Mouse (Mus musculus): ENCODE results near the gene Mas1. TPM values are rescaled to one million over a fixed set of nuclear protein-coding genes. Genes with fewer than 3 reads are reported as not detected.

The Mas1 gene
- polyA plus RNA-seq, 1 experiment = not detected

DNA sequence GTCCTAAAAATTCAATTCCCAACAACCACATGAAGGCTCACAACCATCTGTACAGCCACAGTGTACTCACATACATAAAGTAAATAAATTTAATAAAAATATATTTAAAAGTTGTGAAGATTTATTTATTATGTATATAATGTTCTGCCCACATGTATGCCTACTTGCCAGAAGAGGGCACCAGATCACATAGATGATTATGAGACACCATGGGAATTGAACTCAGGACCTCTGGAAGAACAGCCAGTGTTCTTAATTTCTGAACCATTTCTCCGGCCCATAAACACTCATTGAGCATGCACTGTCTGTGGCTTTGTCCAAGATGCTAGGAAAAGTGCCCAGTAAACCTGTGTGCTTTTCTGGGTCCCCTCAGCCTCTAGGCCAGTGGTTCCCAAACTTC, 13.3 kb upstream of the Mas1 start:
- Histone ChIP-seq H3K4me3 (ENCODE audit: insufficient read depth, low read depth, low read length) (no peak overlapping the region), H3K27ac (ENCODE audit: insufficient read depth, low read depth, low read length) (no peak overlapping the region), H3K4me1 (ENCODE audit: control insufficient read depth, insufficient read depth, low read length) (peaks cover 4% of the 10 kb centered on the region)
- TF ChIP-seq CTCF (IDR thresholded peaks at IDR 0.05; ENCODE audit: insufficient read depth, low read depth, low read length) (no peak), POLR2A (IDR thresholded peaks at IDR 0.05; ENCODE audit: insufficient read depth, low read depth, low read length) (no peak)
- 74% methylated on average over 1 of the region's 1 CpGs for WGBS

DNA sequence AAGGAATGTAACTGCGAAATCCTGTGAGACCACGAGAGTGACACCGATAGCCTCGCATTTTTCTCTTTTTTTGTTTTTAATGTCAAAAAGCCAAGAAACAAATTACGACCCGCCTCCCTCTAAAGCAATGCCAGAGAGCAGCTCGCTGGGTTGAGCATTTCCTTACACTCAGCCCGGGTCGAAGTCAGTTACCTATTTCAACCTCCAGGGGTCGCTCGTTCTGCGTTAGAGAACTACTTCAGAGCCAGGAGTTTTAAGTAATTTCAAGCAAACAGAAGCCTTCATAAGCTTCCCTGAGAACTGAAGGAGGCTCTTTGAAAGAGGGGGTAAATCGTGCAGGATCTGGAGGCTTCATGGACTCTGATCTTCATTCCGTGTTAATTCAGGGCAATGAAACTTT, 12.2 kb upstream of the Mas1 start:
- no peak for TF ChIP-seq CTCF (IDR thresholded peaks at IDR 0.05; ENCODE audit: insufficient read depth, low read depth, low read length)
- TF ChIP-seq POLR2A (IDR thresholded peaks at IDR 0.05; ENCODE audit: insufficient read depth, low read depth, low read length) = no peak
- WGBS = 1% methylated on average over 14 of the region's 14 CpGs
- no peak overlapping the region for H3K27ac ChIP-seq (ENCODE audit: insufficient read depth, low read depth, low read length)
- no peak overlapping the region for H3K4me3 ChIP-seq (ENCODE audit: insufficient read depth, low read depth, low read length)
- peaks cover 4% of the 10 kb centered on the region for H3K4me1 ChIP-seq (ENCODE audit: control insufficient read depth, insufficient read depth, low read length)

DNA sequence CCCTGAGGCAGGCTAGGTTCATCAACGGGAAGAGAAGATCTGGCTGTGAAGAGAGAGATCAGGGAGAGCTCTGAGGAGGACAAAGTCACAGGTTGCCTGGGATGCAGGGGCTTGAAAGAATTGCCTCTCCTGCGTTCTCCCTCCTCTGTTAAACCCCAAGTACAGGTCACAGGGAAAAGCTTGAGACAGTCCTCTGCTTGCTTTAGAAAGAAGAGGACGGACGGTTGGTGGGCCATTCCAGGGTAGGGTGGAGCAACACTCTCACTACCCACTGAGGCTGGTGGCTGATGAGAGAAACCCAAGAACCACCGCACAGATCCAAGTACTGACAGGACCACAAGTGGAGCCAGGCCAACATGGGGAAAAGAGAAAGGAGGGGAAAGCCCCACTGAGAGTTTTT, 7.8 kb upstream of the Mas1 start, which contains the start of gene Mrgprh:
Gene Mrgprh (plus strand): TSS at position 301 of the 400 bp plus-strand sequence.
- TF ChIP-seq POLR2A (IDR thresholded peaks at IDR 0.05; ENCODE audit: insufficient read depth, low read depth, low read length) = no peak
- TF ChIP-seq CTCF (IDR thresholded peaks at IDR 0.05; ENCODE audit: insufficient read depth, low read depth, low read length) = no peak
- WGBS = 82% methylated on average over 5 of the region's 5 CpGs
- Histone ChIP-seq H3K27ac (ENCODE audit: insufficient read depth, low read depth, low read length) (no peak within 1 kb of the TSS), H3K4me1 (ENCODE audit: control insufficient read depth, insufficient read depth, low read length) (peaks cover 20% of the 10 kb centered on the region), H3K4me3 (ENCODE audit: insufficient read depth, low read depth, low read length) (no peak within 1 kb of the TSS)

DNA sequence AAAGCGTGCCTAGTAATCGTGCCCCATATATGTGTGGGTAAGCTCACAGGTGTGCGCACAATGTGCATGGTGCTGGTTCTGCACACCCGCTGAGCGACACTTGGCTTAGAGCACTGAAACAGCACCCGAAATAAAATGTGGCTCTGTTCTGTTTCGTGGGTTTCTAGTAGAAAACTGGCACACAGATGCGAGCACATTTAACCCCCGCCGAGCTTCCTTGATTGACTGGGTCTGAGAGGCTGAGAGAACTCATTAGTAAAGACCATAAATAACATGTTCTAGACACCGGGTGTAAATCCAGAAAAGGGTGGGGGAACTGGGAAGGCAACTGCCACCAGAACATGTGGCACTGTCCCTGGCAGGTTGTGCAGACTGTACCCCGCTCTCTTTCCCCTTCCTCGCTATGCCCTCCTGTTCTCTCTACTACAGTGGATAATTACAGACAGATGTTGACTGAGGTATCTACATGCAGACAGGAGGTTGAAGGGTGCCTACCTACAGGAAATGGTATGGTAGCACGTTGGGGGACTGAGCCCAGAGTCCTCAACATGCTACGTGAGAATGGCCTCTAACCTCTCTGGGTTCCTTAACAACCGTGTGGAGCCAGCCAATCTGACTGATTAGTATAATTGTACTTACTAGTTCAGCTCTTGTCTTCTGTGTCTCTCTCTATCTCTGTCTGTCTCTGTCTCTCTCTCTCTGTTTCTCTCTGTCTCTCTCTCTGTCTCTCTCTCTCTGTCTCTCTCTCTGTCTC, 4.5 kb upstream of the Mas1 start:
- WGBS = 28% methylated on average over 16 of the region's 16 CpGs
- Histone ChIP-seq H3K27ac (ENCODE audit: insufficient read depth, low read depth, low read length) (no peak overlapping the region), H3K4me1 (ENCODE audit: control insufficient read depth, insufficient read depth, low read length) (peaks cover 16% of the 10 kb centered on the region), H3K4me3 (ENCODE audit: insufficient read depth, low read depth, low read length) (0 out of 2 replicates have a peak overlapping the region, but pooled peaks have one; percentile 4)
- TF ChIP-seq POLR2A (IDR thresholded peaks at IDR 0.05; ENCODE audit: insufficient read depth, low read depth, low read length) (no peak), CTCF (IDR thresholded peaks at IDR 0.05; ENCODE audit: insufficient read depth, low read depth, low read length) (no peak)

DNA sequence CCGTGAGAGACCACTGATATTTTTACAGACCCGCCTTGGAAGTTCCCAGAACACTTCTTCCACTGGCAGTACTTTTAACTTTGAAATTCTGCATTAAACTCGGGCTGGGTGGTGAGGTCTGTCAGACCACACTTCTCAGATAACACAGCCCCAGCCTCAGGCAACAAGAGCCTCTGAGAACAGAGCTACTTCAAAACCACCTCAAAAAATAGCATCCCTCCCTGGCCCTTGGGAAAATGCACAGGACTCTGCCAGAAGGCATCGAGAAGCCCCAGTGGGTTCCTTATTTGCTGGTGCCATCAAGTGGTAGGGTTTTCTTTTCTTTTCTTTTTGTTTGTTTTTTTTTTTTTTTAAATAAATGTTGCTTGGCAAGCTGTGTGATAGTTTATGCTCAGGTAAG, 697 bp upstream of the Mas1 start:
- 27% methylated on average over 4 of the region's 4 CpGs for WGBS

DNA sequence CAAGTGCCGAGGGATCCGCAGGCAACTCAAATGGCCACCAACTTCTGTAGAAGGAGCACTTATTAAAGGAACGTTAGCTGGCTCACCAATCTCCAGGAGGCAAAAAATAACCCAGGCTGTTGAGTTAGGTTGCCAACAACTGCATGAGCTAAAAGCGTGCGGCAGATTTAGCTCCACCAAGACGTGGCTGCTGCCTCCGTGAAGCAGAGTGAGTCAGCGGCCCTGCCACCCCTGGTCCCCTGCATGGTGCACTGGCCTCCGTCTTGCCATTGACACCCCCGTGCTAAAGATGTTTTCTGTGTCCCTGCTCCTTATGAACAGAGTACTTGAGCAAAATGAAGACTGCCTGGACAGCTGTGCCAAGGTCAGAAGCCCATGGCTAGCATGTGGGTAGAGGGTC, 1.1 kb downstream of the Mas1 start:
- Histone ChIP-seq H3K4me1 (ENCODE audit: control insufficient read depth, insufficient read depth, low read length) (peaks cover 14% of the 10 kb centered on the region), H3K27ac (ENCODE audit: insufficient read depth, low read depth, low read length) (peak overlapping the region; percentile 52), H3K4me3 (ENCODE audit: insufficient read depth, low read depth, low read length) (no peak overlapping the region)
- WGBS = 27% methylated on average over 10 of the region's 10 CpGs
- TF ChIP-seq CTCF (IDR thresholded peaks at IDR 0.05; ENCODE audit: insufficient read depth, low read depth, low read length) (no peak), POLR2A (IDR thresholded peaks at IDR 0.05; ENCODE audit: insufficient read depth, low read depth, low read length) (no peak)

More for the DNA sequence above, 697 bp upstream of the Mas1 start:
- Histone ChIP-seq H3K4me1 (ENCODE audit: control insufficient read depth, insufficient read depth, low read length) (peaks cover 20% of the 10 kb centered on the region), H3K27ac (ENCODE audit: insufficient read depth, low read depth, low read length) (no peak overlapping the region), H3K4me3 (ENCODE audit: insufficient read depth, low read depth, low read length) (no peak overlapping the region)
- no peak for TF ChIP-seq CTCF (IDR thresholded peaks at IDR 0.05; ENCODE audit: insufficient read depth, low read depth, low read length)
- no peak for TF ChIP-seq POLR2A (IDR thresholded peaks at IDR 0.05; ENCODE audit: insufficient read depth, low read depth, low read length)

DNA sequence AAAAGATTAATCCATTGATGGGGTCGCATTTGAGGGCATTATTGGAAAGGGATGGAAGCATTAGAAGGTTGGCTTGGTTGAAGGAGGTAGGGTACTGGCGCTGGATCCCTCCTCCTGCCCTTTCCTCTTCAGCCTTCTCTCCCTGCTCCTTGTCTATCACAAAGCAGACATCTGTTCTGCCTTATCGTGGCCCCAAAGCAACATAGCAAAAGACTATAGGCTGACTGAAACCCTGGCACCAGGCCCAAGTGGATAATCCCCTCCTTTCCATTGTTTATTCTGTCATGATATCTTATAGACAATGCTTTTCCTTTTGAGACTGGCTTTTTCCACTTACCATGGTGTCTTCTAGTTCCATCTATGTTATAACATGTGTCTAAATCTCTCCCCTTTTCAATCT, 2.5 kb downstream of the Mas1 start:
- Histone ChIP-seq H3K4me1 (ENCODE audit: control insufficient read depth, insufficient read depth, low read length) (peaks cover 4% of the 10 kb centered on the region), H3K4me3 (ENCODE audit: insufficient read depth, low read depth, low read length) (no peak overlapping the region), H3K27ac (ENCODE audit: insufficient read depth, low read depth, low read length) (no peak overlapping the region)
- no peak for TF ChIP-seq POLR2A (IDR thresholded peaks at IDR 0.05; ENCODE audit: insufficient read depth, low read depth, low read length)
- TF ChIP-seq CTCF (IDR thresholded peaks at IDR 0.05; ENCODE audit: insufficient read depth, low read depth, low read length) = no peak
- WGBS = 58% methylated on average over 3 of the region's 3 CpGs

DNA sequence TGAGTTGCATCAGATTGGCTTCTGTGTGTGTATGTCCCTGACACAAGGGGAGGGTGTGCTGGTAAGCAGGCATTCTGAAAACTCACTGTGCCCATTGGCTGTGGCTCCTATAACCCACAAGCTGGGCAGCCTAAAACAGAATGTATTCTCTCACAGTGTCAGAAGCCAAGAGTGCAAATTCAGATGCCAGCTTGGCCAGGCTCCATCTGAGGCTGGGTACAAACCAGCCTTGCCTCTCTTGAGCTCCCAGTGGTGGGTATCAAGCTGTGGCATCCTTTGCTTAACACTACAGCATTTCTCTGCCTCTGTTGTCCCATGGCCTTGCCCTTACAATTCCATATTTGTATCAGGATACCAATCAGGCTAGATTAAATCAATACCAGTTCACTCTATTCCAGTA, 3.8 kb downstream of the Mas1 start:
- TF ChIP-seq CTCF (IDR thresholded peaks at IDR 0.05; ENCODE audit: insufficient read depth, low read depth, low read length) = no peak
- no peak for TF ChIP-seq POLR2A (IDR thresholded peaks at IDR 0.05; ENCODE audit: insufficient read depth, low read depth, low read length)
- Histone ChIP-seq H3K4me1 (ENCODE audit: control insufficient read depth, insufficient read depth, low read length) (peaks cover 4% of the 10 kb centered on the region), H3K4me3 (ENCODE audit: insufficient read depth, low read depth, low read length) (no peak overlapping the region)

DNA sequence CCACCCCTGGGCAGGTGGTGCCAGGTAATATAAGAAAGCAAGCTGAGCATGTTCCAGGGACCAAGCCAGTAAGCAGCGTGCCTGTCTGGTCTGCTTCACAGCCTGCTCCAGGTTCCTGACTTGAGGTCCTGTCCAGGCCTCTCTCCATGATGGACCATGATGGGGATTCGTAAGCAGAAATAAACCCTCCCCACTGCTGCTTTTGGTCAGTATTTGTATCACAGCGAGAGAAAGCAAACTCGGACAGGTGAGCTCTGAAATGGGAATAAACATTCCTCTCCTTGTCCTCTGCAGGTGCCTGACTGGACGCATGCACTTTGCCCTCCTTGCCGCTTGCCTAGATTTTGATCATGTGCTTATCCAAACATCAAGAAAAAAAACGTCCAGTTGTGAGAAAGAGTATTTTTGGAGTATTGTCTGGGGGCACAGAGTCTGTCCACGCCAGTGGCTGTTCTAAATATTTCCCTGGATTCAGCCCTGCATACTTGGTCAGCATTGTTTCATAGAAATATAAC, 8.9 kb downstream of the Mas1 start:
- Histone ChIP-seq H3K4me1 (ENCODE audit: control insufficient read depth, insufficient read depth, low read length) (peaks cover 9% of the 10 kb centered on the region; the same call in 1 of the 2 replicates), H3K27ac (ENCODE audit: insufficient read depth, low read depth, low read length) (no peak overlapping the region), H3K4me3 (ENCODE audit: insufficient read depth, low read depth, low read length) (no peak overlapping the region)
- 83% methylated on average over 8 of the region's 8 CpGs for WGBS
- TF ChIP-seq CTCF (IDR thresholded peaks at IDR 0.05; ENCODE audit: insufficient read depth, low read depth, low read length) = no peak
- no peak for TF ChIP-seq POLR2A (IDR thresholded peaks at IDR 0.05; ENCODE audit: insufficient read depth, low read depth, low read length)

More for the DNA sequence above, 3.8 kb downstream of the Mas1 start:
- no peak overlapping the region for H3K27ac ChIP-seq (ENCODE audit: insufficient read depth, low read depth, low read length)
